Mouse (Mus musculus): ENCODE measurements at regions not wholly inside any gene's neighbourhood (a gene's known extent, or its start where the extent isn't known, plus 50 kb on each side); places are given as distances from the start of the nearest gene placed in this dataset.

GRCm38 (mm10) chr4:8978949-8979348 is 740.1 kb upstream of the Car8 start:
- TF ChIP-seq GATA1 (IDR thresholded peaks at IDR 0.05; ENCODE audit: borderline replicate concordance, low read length) (no peak), FLI1 (IDR thresholded peaks at IDR 0.05; ENCODE audit: low read length) (no peak)
- Histone ChIP-seq H3K9me3 (peaks cover 8% of the 10 kb centered on the region), H3K36me3 (replicated peaks; ENCODE audit: low read length) (no peaks in the 10 kb centered on the region), H3K4me3 (replicated peaks) (no peak overlapping the region), H3K27me3 (replicated peaks) (peaks cover 6% of the 10 kb centered on the region), H3K4me1 (no peaks in the 10 kb centered on the region)

DNA sequence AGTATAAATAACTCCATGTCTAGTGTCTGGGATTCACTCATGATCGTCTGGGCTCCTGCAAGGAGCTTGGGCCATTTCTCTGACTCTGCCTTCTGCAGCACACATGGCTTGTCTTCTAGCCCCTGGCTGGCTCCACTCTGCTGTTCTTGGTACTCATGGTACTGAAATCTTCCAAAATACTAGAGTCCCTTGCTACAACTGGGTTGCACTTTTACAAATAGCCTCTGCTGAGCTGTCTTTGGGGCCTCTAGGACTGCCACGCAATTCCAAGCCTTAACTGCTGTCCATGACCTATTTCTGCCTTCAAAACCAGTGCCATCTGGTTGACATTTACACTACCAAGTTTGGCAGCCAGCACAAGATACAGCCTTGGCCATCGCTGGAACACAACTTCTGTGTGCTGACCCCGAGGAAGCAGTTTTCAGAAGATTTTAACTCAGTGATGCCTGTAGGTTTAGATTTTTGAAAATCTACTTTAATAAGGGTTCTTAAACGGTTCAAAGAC is 731.2 kb upstream of the Car8 start:
- Histone ChIP-seq H3K4me1 (peaks cover 8% of the 10 kb centered on the region; the same call in 1 of the 2 replicates), H3K4me3 (replicated peaks) (no peak overlapping the region), H3K36me3 (replicated peaks; ENCODE audit: low read length) (no peaks in the 10 kb centered on the region), H3K9me3 (peaks cover 6% of the 10 kb centered on the region), H3K27me3 (replicated peaks) (peaks cover 5% of the 10 kb centered on the region)
- TF ChIP-seq GATA1 (IDR thresholded peaks at IDR 0.05; ENCODE audit: borderline replicate concordance, low read length) (no peak), FLI1 (IDR thresholded peaks at IDR 0.05; ENCODE audit: low read length) (no peak)

DNA sequence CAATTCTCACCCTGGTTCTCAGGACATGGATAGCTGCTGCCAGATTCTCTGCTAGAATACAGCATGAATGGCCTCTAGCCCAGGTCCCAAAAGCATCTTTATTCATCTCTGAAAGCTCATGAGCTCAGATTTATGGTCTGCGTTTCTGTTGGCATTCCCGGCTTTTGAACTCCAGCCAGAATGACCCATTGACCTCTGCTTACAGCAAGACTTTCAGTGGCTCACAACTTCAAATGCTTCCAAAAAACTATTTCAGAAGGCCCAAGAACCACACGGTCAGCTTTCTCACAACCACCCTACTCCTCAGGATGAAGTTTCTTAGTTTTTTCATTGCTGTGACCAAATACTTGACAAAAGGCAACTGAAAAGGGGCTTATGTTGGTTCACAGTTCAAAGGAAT is 729.9 kb upstream of the Car8 start:
- no peak for TF ChIP-seq GATA1 (IDR thresholded peaks at IDR 0.05; ENCODE audit: borderline replicate concordance, low read length)
- TF ChIP-seq FLI1 (IDR thresholded peaks at IDR 0.05; ENCODE audit: low read length), result no peak
- Histone ChIP-seq H3K36me3 (replicated peaks; ENCODE audit: low read length) (no peaks in the 10 kb centered on the region), H3K4me3 (replicated peaks) (no peak overlapping the region), H3K9me3 (peaks cover 9% of the 10 kb centered on the region), H3K4me1 (peaks cover 8% of the 10 kb centered on the region; the same call in 1 of the 2 replicates), H3K27me3 (replicated peaks) (peaks cover 4% of the 10 kb centered on the region)

GRCm38 (mm10) chr4:8967986-8968385 is 729.1 kb upstream of the Car8 start:
- TF ChIP-seq GATA1 (IDR thresholded peaks at IDR 0.05; ENCODE audit: borderline replicate concordance, low read length) (no peak), FLI1 (IDR thresholded peaks at IDR 0.05; ENCODE audit: low read length) (no peak)
- peaks cover 4% of the 10 kb centered on the region for H3K9me3 ChIP-seq
- H3K4me1 ChIP-seq, result peaks cover 14% of the 10 kb centered on the region; the same call in 1 of the 2 replicates
- H3K27me3 ChIP-seq (replicated peaks), result peaks cover 9% of the 10 kb centered on the region
- H3K4me3 ChIP-seq (replicated peaks), result no peak overlapping the region
- no peaks in the 10 kb centered on the region for H3K36me3 ChIP-seq (replicated peaks; ENCODE audit: low read length)

GRCm38 (mm10) chr4:8965563-8965962 is 726.7 kb upstream of the Car8 start:
- Histone ChIP-seq H3K4me3 (replicated peaks) (no peak overlapping the region), H3K36me3 (replicated peaks; ENCODE audit: low read length) (no peaks in the 10 kb centered on the region), H3K27me3 (replicated peaks) (peaks cover 11% of the 10 kb centered on the region), H3K9me3 (peaks cover 4% of the 10 kb centered on the region), H3K4me1 (peaks cover 17% of the 10 kb centered on the region; the same call in 1 of the 2 replicates)
- no peak for TF ChIP-seq FLI1 (IDR thresholded peaks at IDR 0.05; ENCODE audit: low read length)
- no peak for TF ChIP-seq GATA1 (IDR thresholded peaks at IDR 0.05; ENCODE audit: borderline replicate concordance, low read length)

- peaks cover 8% of the 10 kb centered on the region for H3K9me3 ChIP-seq
- no peak for TF ChIP-seq FLI1 (IDR thresholded peaks at IDR 0.05; ENCODE audit: low read length)
- TF ChIP-seq GATA1 (IDR thresholded peaks at IDR 0.05; ENCODE audit: borderline replicate concordance, low read length), result no peak
- peaks cover 28% of the 10 kb centered on the region; the same call in 1 of the 2 replicates for H3K4me1 ChIP-seq
- no peaks in the 10 kb centered on the region for H3K36me3 ChIP-seq (replicated peaks; ENCODE audit: low read length)
- H3K27me3 ChIP-seq (replicated peaks), result peaks cover 11% of the 10 kb centered on the region
- no peak overlapping the region for H3K4me3 ChIP-seq (replicated peaks)
Measured at GRCm38 (mm10) chr4:8962959-8963572, 724.2 kb upstream of the Car8 start.

DNA sequence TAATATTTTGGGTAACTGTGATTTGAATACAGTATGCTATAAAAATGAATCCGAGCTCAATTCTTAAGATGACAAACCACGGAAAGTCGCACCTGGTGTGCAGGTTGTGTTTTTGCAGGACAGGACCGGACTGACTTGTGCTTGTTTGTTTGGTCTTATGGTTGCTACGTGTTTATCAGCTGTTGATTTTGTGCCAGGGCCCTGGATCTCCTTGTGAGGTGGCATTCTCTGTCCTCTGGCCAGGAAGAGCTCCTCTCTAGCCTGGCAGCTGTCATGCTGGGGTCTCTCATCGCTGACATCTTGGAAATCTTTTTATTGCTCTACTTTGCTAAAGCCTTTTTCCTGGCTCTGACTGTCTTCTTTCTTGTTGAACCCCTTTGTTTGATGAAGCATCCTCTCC is 723.0 kb upstream of the Car8 start:
- TF ChIP-seq FLI1 (IDR thresholded peaks at IDR 0.05; ENCODE audit: low read length) (no peak), GATA1 (IDR thresholded peaks at IDR 0.05; ENCODE audit: borderline replicate concordance, low read length) (no peak)
- Histone ChIP-seq H3K36me3 (replicated peaks; ENCODE audit: low read length) (no peaks in the 10 kb centered on the region), H3K4me1 (peaks cover 35% of the 10 kb centered on the region), H3K9me3 (peaks cover 8% of the 10 kb centered on the region), H3K4me3 (replicated peaks) (no peak overlapping the region), H3K27me3 (replicated peaks) (peaks cover 15% of the 10 kb centered on the region)

- peaks cover 3% of the 10 kb centered on the region for H3K36me3 ChIP-seq (replicated peaks; ENCODE audit: low read length)
- peaks cover 41% of the 10 kb centered on the region for H3K4me1 ChIP-seq
- peaks cover 3% of the 10 kb centered on the region; the same call in 1 of the 2 replicates for H3K9me3 ChIP-seq
- H3K27me3 ChIP-seq (replicated peaks), result peaks cover 17% of the 10 kb centered on the region
- no peak for TF ChIP-seq FLI1 (IDR thresholded peaks at IDR 0.05; ENCODE audit: low read length)
- TF ChIP-seq GATA1 (IDR thresholded peaks at IDR 0.05; ENCODE audit: borderline replicate concordance, low read length), result no peak
- H3K4me3 ChIP-seq (replicated peaks), result no peak overlapping the region
Measured at GRCm38 (mm10) chr4:8957771-8958170, 718.9 kb upstream of the Car8 start.

- H3K36me3 ChIP-seq (replicated peaks; ENCODE audit: low read length), result peaks cover 3% of the 10 kb centered on the region
- no peak overlapping the region for H3K4me3 ChIP-seq (replicated peaks)
- peaks cover 18% of the 10 kb centered on the region for H3K27me3 ChIP-seq (replicated peaks)
- peaks cover 41% of the 10 kb centered on the region for H3K4me1 ChIP-seq
- TF ChIP-seq FLI1 (IDR thresholded peaks at IDR 0.05; ENCODE audit: low read length), result no peak
- TF ChIP-seq GATA1 (IDR thresholded peaks at IDR 0.05; ENCODE audit: borderline replicate concordance, low read length), result no peak
- H3K9me3 ChIP-seq, result peaks cover 3% of the 10 kb centered on the region; the same call in 1 of the 2 replicates
Measured at GRCm38 (mm10) chr4:8957023-8957343, 718.1 kb upstream of the Car8 start.

DNA sequence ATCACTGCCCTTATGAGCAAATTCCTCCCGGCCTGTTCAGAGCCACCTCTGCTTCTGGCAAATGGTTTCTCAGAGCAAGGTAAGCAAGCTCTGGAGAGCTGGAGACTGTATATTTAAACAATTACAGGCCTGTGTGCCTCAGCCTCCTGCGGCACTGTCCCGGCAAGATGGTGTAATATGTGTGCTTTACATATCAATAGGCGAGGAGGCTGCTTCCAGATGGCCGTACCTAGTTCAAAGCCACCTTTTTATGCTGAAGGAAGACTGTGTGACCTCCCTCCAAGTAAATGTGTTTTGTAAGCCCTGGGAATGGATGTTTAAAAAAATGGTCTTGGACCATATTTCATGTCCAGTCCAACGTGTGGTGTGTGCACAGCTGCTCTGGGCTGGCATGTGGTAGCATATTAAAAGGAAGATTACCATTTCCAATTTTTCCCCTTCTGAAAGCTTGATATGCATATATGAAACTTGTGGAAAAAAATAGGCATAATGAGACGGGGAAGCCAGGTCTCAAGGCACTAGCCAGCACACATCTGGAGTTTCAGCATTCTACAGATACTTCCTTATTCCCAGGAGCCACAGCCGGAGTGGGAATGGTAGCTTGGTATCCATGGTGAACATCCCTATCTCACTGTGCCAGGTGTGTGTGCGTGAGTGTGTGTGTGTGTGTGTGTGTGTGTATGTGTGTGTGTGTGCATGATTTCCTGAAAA is 717.6 kb upstream of the Car8 start:
- peaks cover 3% of the 10 kb centered on the region for H3K36me3 ChIP-seq (replicated peaks; ENCODE audit: low read length)
- TF ChIP-seq FLI1 (IDR thresholded peaks at IDR 0.05; ENCODE audit: low read length) (no peak), GATA1 (IDR thresholded peaks at IDR 0.05; ENCODE audit: borderline replicate concordance, low read length) (no peak)
- H3K4me3 ChIP-seq (replicated peaks), result no peak overlapping the region
- peaks cover 16% of the 10 kb centered on the region for H3K27me3 ChIP-seq (replicated peaks)
- peaks cover 39% of the 10 kb centered on the region for H3K4me1 ChIP-seq
- H3K9me3 ChIP-seq, result peaks cover 3% of the 10 kb centered on the region; the same call in 1 of the 2 replicates

Data from megakaryocyte, embryonic 14.5 days (primary cell).